Mouse (Mus musculus) forebrain, embryonic 10.5 days (tissue): Measurements from ENCODE around the gene Mms22l. TPM values are rescaled to one million over a fixed set of nuclear protein-coding genes. Genes with fewer than 3 reads are reported as not detected.
"Not testable (repeated sequence)": the region's sequence is repeated elsewhere in the genome, so short reads cannot be mapped to it uniquely, and the experiment has no call there.

Experiments
- DNase-seq: peaks from one replicate; pipeline ENCODE4 v3.0.0-alpha.2; 2017; ENCODE audit warnings: low spot score; ENCODE audit errors: extremely low spot score
- H3K27ac ChIP-seq: fragments of 300-500 bp; sonication (generic); 2 replicates; pipeline ENCODE4 v1.5.1; 2016; ENCODE audit warnings: mild to moderate bottlenecking
- H3K27me3 ChIP-seq: fragments of 300-500 bp; sonication (generic); 2 replicates; pipeline ENCODE4 v1.6.1; 2016; ENCODE audit warnings: mild to moderate bottlenecking; ENCODE audit not compliant: poor library complexity, severe bottlenecking
- H3K36me3 ChIP-seq: fragments of 300-500 bp; sonication (generic); replicated peaks from 2 replicates; pipeline ENCODE4 v1.6.1; 2016; ENCODE audit warnings: mild to moderate bottlenecking, moderate library complexity
- H3K4me1 ChIP-seq: fragments of 300-500 bp; sonication (generic); 2 replicates; pipeline ENCODE4 v1.6.1; 2016
- H3K4me3 ChIP-seq: fragments of 300-500 bp; sonication (generic); 2 replicates; pipeline ENCODE4 v1.5.1; 2016; ENCODE audit warnings: mild to moderate bottlenecking, moderate library complexity
- H3K9me3 ChIP-seq: fragments of 300-500 bp; sonication (generic); 2 replicates; pipeline ENCODE4 v1.6.1; 2016; ENCODE audit warnings: mild to moderate bottlenecking, moderate library complexity
- WGBS: fragments of 180-500 bp; shearing (Covaris S2); methylation state at CpG from one replicate; pipeline ENCODE4 v1.1.7; 2016; 5-methylcytosine and 5-hydroxymethylcytosine counted together
- polyA plus RNA-seq: library from polyadenylated mRNA; unstranded; fragments of >200 nt; fragmentation: Nextera tagmentation; extraction: Ambion mirVana; gene quantifications from 2 replicates; pipeline ENCODE4 v1.2.1, GENCODE M21; 2016

The Mms22l gene
- polyA plus RNA-seq, 1 experiment from 2014 or later = 50.0 TPM

DNA sequence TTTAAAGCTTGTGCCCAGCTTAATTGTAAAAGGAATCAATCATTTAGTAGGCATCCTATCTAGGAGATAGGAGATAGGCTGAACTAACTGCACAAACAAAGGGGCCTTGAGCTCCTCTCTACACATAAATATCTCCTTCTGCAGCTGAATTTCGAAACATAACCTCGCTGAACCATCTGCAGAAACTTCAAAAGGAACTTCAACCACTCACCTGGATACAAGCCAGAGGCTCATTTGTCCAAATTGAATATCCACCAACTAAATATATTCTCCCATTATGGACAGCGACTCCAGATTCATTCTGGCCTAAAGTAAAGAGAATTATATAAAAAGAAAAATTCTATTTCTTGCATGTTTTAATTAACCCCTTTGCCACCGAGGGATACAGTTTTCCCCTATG lies 130.4 kb downstream of the Mms22l start:
- Histone ChIP-seq H3K27me3 (no peaks in the 10 kb centered on the region), H3K36me3 (no peaks in the 10 kb centered on the region), H3K4me1 (no peaks in the 10 kb centered on the region; the same call in 1 of the 2 replicates), H3K4me3 (no peak overlapping the region), H3K9me3 (no peaks in the 10 kb centered on the region), H3K27ac (no peak overlapping the region)
- no peak for DNase-seq
- 90% methylated on average over 4 of the region's 4 CpGs for WGBS

DNA sequence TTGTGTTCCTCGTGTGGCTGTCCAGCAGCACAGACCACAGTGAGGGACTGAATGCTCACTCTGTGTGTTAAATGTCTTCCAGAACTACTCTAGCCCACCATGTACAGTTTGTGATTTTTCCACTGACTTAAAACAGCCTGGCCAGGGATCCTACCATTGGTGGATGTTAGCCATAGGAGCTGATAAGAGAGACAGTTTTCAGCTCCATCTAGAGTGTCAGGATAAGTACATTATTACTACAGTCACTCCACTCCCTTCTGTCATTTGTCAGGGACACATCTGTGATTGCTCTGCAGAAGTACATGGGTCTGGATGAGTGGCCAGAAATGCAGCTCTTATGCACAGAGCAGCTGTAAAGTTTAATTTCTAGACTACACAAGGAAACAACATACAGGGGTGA lies 131.6 kb downstream of the Mms22l start:
- 79% methylated on average over 1 of the region's 1 CpGs for WGBS
- Histone ChIP-seq H3K36me3 (no peaks in the 10 kb centered on the region), H3K4me3 (no peak overlapping the region), H3K27ac (no peak overlapping the region), H3K27me3 (no peaks in the 10 kb centered on the region), H3K9me3 (no peaks in the 10 kb centered on the region), H3K4me1 (no peaks in the 10 kb centered on the region; the same call in 1 of the 2 replicates)
- DNase-seq = no peak

GRCm38 (mm10) chr4:24630430-24630829 lies 134.2 kb downstream of the Mms22l start:
- H3K36me3 ChIP-seq = no peaks in the 10 kb centered on the region
- WGBS = 93% methylated on average over 2 of the region's 2 CpGs
- no peaks in the 10 kb centered on the region for H3K9me3 ChIP-seq
- no peaks in the 10 kb centered on the region for H3K27me3 ChIP-seq
- H3K4me3 ChIP-seq = no peak overlapping the region
- DNase-seq = no peak
- no peaks in the 10 kb centered on the region; the same call in 1 of the 2 replicates for H3K4me1 ChIP-seq
- H3K27ac ChIP-seq = no peak overlapping the region

- WGBS = 83% methylated on average over 9 of the region's 9 CpGs
- no peak overlapping the region for H3K27ac ChIP-seq
- H3K36me3 ChIP-seq = no peaks in the 10 kb centered on the region
- no peaks in the 10 kb centered on the region; the same call in 1 of the 2 replicates for H3K4me1 ChIP-seq
- no peaks in the 10 kb centered on the region for H3K27me3 ChIP-seq
- no peak for DNase-seq
- no peaks in the 10 kb centered on the region for H3K9me3 ChIP-seq
- H3K4me3 ChIP-seq = no peak overlapping the region
Measured at GRCm38 (mm10) chr4:24631177-24631911, 135.1 kb downstream of the Mms22l start.

DNA sequence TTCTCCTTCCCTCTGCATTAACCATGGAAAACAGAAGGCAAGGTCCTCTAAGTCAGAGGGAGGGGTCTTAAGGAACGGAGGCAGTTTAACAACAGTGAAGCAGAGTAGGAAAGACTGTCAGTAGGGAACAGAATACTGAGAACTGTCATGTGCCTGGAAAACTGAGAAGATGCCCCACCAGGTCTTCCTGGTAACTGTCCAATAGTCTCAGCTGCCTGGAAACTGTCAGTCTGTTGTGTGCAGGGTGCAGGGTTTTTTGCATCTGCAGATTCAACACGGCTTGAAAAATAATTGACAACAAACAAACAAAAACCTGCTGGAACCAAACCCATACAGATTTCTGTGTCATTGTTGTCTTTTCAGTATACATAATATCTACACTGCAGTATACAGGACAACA lies 146.1 kb downstream of the Mms22l start:
- Histone ChIP-seq H3K4me1 (no peaks in the 10 kb centered on the region), H3K36me3 (no peaks in the 10 kb centered on the region), H3K4me3 (no peak overlapping the region), H3K9me3 (no peaks in the 10 kb centered on the region), H3K27ac (no peak overlapping the region), H3K27me3 (no peaks in the 10 kb centered on the region)
- no peak for DNase-seq
- 93% methylated on average over 2 of the region's 2 CpGs for WGBS

DNA sequence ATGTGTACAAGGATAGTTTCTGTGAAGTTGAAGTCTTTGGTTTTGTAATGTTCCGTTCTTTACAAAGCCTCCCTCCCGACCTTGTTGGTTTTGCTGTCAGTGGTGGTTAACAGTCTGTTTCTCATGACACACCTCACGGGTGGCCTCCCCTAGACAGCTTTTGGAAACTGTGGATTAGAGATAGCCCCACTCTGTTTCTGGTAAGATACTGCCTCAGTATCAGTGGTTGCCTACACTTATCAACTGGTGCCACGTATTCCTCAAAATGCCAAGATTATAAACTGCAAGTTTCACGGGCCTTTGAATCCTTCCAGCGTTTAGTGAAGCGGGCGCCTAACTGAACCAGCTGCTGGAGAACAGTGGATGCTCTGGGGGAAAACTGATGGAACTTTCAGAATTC lies 148.5 kb downstream of the Mms22l start:
- DNase-seq, H3K27me3 ChIP-seq, H3K4me3 ChIP-seq, H3K36me3 ChIP-seq, H3K27ac ChIP-seq, H3K4me1 ChIP-seq, H3K9me3 ChIP-seq: not testable (repeated sequence)
- 90% methylated on average over 7 of the region's 8 CpGs for WGBS
